In genomic region chr17:43667290-43667843, GRCm38 (mm10) we compare ENCODE assay signal across 8 mouse cellular contexts. TPM values are rescaled to one million over a fixed set of nuclear protein-coding genes. Genes with fewer than 3 reads are reported as not detected.
DNase-seq lines count a peak whose midpoint lies in the region; ATAC-seq lines count a peak whose summit lies in the region.

TSS of gene Cyp39a1 (plus strand) at chr17:43667425.

- H3K9ac ChIP-seq in kidney, embryonic 15.5 days, result peak within 1 kb of the TSS; percentile 63
- H3K9ac ChIP-seq in hindbrain, embryonic 15.5 days, result peak within 1 kb of the TSS; percentile 96
- peak within 1 kb of the TSS; percentile 94 for H3K9ac ChIP-seq in midbrain, embryonic 15.5 days

- no peak for DNase-seq in kidney, postnatal 14 days
- DNase-seq in embryo, embryonic 10.5 days (ENCODE audit: low spot score), result peak; percentile 58
- no peak for DNase-seq in adrenal gland, postnatal 10 days
- DNase-seq in right cerebral cortex, adult 18-20 months, result no peak
- DNase-seq in thymus, postnatal 0 days (ENCODE audit: low spot score), result no peak

- H3K27ac ChIP-seq in kidney, embryonic 15.5 days, result peak within 1 kb of the TSS; percentile 49; the same call in 1 of the 2 replicates
- peak within 1 kb of the TSS; percentile 76 for H3K27ac ChIP-seq in hindbrain, embryonic 15.5 days (replicated peaks)
- H3K27ac ChIP-seq in midbrain, embryonic 15.5 days, result peak within 1 kb of the TSS; percentile 80

- H3K36me3 ChIP-seq in kidney, embryonic 15.5 days, result no peaks in the 10 kb centered on the region
- peaks cover 4% of the 10 kb centered on the region for H3K36me3 ChIP-seq in hindbrain, embryonic 15.5 days
- H3K36me3 ChIP-seq in midbrain, embryonic 15.5 days (replicated peaks), result 0 out of 2 replicates have a peak, but pooled peaks cover 6% of the 10 kb centered on the region

- no peak; the same call in 1 of the 2 replicates for ATAC-seq in kidney, embryonic 15.5 days (replicated peaks; ENCODE audit: low FRiP score)
- ATAC-seq in hindbrain, embryonic 15.5 days (ENCODE audit: low FRiP score, low read depth), result 0 out of 2 replicates have a peak, but pooled peaks have one; percentile 0
- no peak; the same call in none of the 2 replicates for ATAC-seq in midbrain, embryonic 15.5 days (replicated peaks)

- peak within 1 kb of the TSS; percentile 60 for H3K4me3 ChIP-seq in kidney, embryonic 15.5 days (replicated peaks)
- peak within 1 kb of the TSS; percentile 62 for H3K4me3 ChIP-seq in hindbrain, embryonic 15.5 days
- peak within 1 kb of the TSS; percentile 82 for H3K4me3 ChIP-seq in midbrain, embryonic 15.5 days

- no peaks in the 10 kb centered on the region for H3K27me3 ChIP-seq in kidney, embryonic 15.5 days
- H3K27me3 ChIP-seq in hindbrain, embryonic 15.5 days, result no peaks in the 10 kb centered on the region
- H3K27me3 ChIP-seq in midbrain, embryonic 15.5 days (replicated peaks), result no peaks in the 10 kb centered on the region

- peaks cover 22% of the 10 kb centered on the region for H3K4me1 ChIP-seq in kidney, embryonic 15.5 days
- H3K4me1 ChIP-seq in hindbrain, embryonic 15.5 days (replicated peaks), result peaks cover 24% of the 10 kb centered on the region
- H3K4me1 ChIP-seq in midbrain, embryonic 15.5 days, result peaks cover 22% of the 10 kb centered on the region

- H3K9me3 ChIP-seq in kidney, embryonic 15.5 days (replicated peaks), result no peaks in the 10 kb centered on the region
- no peaks in the 10 kb centered on the region for H3K9me3 ChIP-seq in hindbrain, embryonic 15.5 days
- H3K9me3 ChIP-seq in midbrain, embryonic 15.5 days, result no peaks in the 10 kb centered on the region

- WGBS in kidney, embryonic 15.5 days, result under 1% methylated on average over 17 of the region's 17 CpGs
- WGBS in hindbrain, embryonic 15.5 days, result 0% methylated on average over 17 of the region's 17 CpGs
- WGBS in midbrain, embryonic 15.5 days, result under 1% methylated on average over 17 of the region's 17 CpGs

- H3K4me2 ChIP-seq in kidney, embryonic 15.5 days, result peak within 1 kb of the TSS; percentile 83
- peak within 1 kb of the TSS; percentile 74 for H3K4me2 ChIP-seq in hindbrain, embryonic 15.5 days
- H3K4me2 ChIP-seq in midbrain, embryonic 15.5 days, result peak within 1 kb of the TSS; percentile 71

RNA-seq across cellular contexts. Expression of gene Cyp39a1, which starts in this region (rescaled TPM):
- polyA plus RNA-seq in kidney, embryonic 15.5 days (2015; fragmentation: Nextera tagmentation; extraction: Ambion mirVana), result 24.8 and 27.3 TPM in 2 replicates
- polyA plus RNA-seq in hindbrain, embryonic 15.5 days (2015; fragmentation: Nextera tagmentation; extraction: Ambion mirVana), result 14.5 and 14.7 TPM in 2 replicates
- 8.6 and 8.7 TPM in 2 replicates for polyA plus RNA-seq in midbrain, embryonic 15.5 days (2015; fragmentation: Nextera tagmentation; extraction: Ambion mirVana)
- 10 to 100 TPM in 1 of 2 experiments, 1 to 10 TPM in 1; 8.0 to 10.9 TPM for total RNA-seq in adrenal gland, postnatal 10 days (2021)
- polyA plus RNA-seq in thymus, postnatal 0 days (2015; fragmentation: Nextera tagmentation; extraction: Ambion mirVana), result 3.0 and 4.7 TPM in 2 replicates
